Mouse (Mus musculus) lung, adult 2 months (tissue): ENCODE results near the gene Ptprk. TPM values are rescaled to one million over a fixed set of nuclear protein-coding genes. Genes with fewer than 3 reads are reported as not detected.

Experiments
- DNase-seq: peaks from one replicate; pipeline ENCODE4 v3.0.0; 2022
- H3K4me1 ChIP-seq: fragments of 200-500 bp; 2 replicates; pipeline ENCODE4 v1.6.1; 2011; ENCODE audit warnings: low read length; ENCODE audit not compliant: control insufficient read depth, insufficient read depth
- H3K4me3 ChIP-seq: fragments of 200-500 bp; replicated peaks from 2 replicates; pipeline ENCODE3; 2011; ENCODE audit warnings: low read depth, mild to moderate bottlenecking, control low read depth, low read length; ENCODE audit errors: extremely low read depth
- CTCF ChIP-seq: fragments of 200-500 bp; IDR thresholded peaks from 2 replicates; pipeline ENCODE4 v1.5.1; 2011; ENCODE audit warnings: mild to moderate bottlenecking, low read length, control low read depth; ENCODE audit not compliant: insufficient read depth
- POLR2A ChIP-seq: fragments of 200-500 bp; IDR thresholded peaks from 2 replicates; pipeline ENCODE4 v1.6.1; 2011; ENCODE audit warnings: low read depth, mild to moderate bottlenecking, control low read depth, low read length, borderline replicate concordance; ENCODE audit errors: extremely low read depth
- WGBS: fragments of 180-500 bp; shearing (Covaris S2); methylation state at CpG from one replicate; pipeline ENCODE4 v1.1.7; 2018; 5-methylcytosine and 5-hydroxymethylcytosine counted together
- polyA plus RNA-seq: library from polyadenylated mRNA; depleted of rRNA; stranded (reverse); fragments of >200 nt; gene quantifications from 2 replicates; pipeline ENCODE4 v1.2.3, GENCODE M21; 2012

Ptprk gene
- polyA plus RNA-seq, 1 experiment, result 42.4 TPM

- 65% methylated on average over 6 of the region's 6 CpGs for WGBS
- TF ChIP-seq POLR2A (no peak), CTCF (no peak)
- Histone ChIP-seq H3K4me3 (no peak overlapping the region), H3K4me1 (no peaks in the 10 kb centered on the region; the same call in 1 of the 2 replicates)
- DNase-seq, result no peak
Measured at GRCm38 (mm10) chr10:28215153-28215552, 140.5 kb downstream of the Ptprk start.

GRCm38 (mm10) chr10:28223602-28224001 lies 149.0 kb downstream of the Ptprk start:
- peaks cover 4% of the 10 kb centered on the region for H3K4me1 ChIP-seq
- no peak for DNase-seq
- 66% methylated on average over 6 of the region's 6 CpGs for whole genome bisulfite sequencing

GRCm38 (mm10) chr10:28224376-28224775 lies 149.8 kb downstream of the Ptprk start:
- 95% methylated on average over 1 of the region's 1 CpGs for WGBS
- Histone ChIP-seq H3K4me3 (no peak overlapping the region), H3K4me1 (peaks cover 4% of the 10 kb centered on the region)
- no peak for TF ChIP-seq CTCF
- no peak for TF ChIP-seq POLR2A
- DNase-seq, result no peak

More at GRCm38 (mm10) chr10:28223602-28224001, 149.0 kb downstream of the Ptprk start:
- TF ChIP-seq CTCF (no peak), POLR2A (no peak)
- H3K4me3 ChIP-seq, result no peak overlapping the region

- 23% methylated on average over 5 of the region's 5 CpGs for WGBS
- peaks cover 6% of the 10 kb centered on the region for H3K4me1 ChIP-seq
- no peak for DNase-seq
- no peak overlapping the region for H3K4me3 ChIP-seq
- TF ChIP-seq CTCF (no peak), POLR2A (no peak)
Measured at GRCm38 (mm10) chr10:28225536-28226075, 151.0 kb downstream of the Ptprk start.

GRCm38 (mm10) chr10:28227732-28228131 lies 153.1 kb downstream of the Ptprk start:
- Histone ChIP-seq H3K4me3 (no peak overlapping the region), H3K4me1 (peaks cover 6% of the 10 kb centered on the region)
- TF ChIP-seq CTCF (no peak), POLR2A (no peak)
- 64% methylated on average over 4 of the region's 4 CpGs for WGBS
- no peak for DNase-seq

DNA sequence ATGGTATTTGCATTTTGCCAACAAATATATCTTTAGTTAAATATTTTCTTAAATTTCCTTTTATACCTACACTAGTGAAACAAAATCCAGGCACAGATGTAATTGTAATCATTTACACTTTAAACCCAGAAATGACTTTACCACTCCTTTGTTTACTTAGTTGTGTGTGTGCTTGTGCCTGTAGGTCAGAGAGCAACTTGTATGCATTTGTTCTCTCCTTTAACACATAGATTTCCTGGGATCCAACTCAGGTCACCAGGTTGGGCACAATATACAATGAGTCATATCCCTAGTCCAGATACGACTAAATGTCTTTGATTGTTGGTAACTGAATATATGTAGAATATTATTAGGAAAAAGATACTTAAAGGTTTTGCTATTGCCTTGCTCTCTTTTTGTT lies 153.6 kb downstream of the Ptprk start:
- no peak for TF ChIP-seq CTCF
- TF ChIP-seq POLR2A, result no peak
- Histone ChIP-seq H3K4me3 (no peak overlapping the region), H3K4me1 (peaks cover 6% of the 10 kb centered on the region)
- WGBS, result 54% methylated on average over 1 of the region's 1 CpGs
- DNase-seq, result no peak

GRCm38 (mm10) chr10:28232273-28233167 lies 157.9 kb downstream of the Ptprk start:
- DNase-seq, result no peak
- H3K4me3 ChIP-seq, result no peak overlapping the region
- WGBS, result 77% methylated on average over 4 of the region's 4 CpGs
- H3K4me1 ChIP-seq, result peaks cover 2% of the 10 kb centered on the region
- TF ChIP-seq POLR2A, result no peak
- TF ChIP-seq CTCF, result no peak

- TF ChIP-seq POLR2A, result no peak
- TF ChIP-seq CTCF, result no peak
- 71% methylated on average over 4 of the region's 4 CpGs for WGBS
- H3K4me3 ChIP-seq, result no peak overlapping the region
- peaks cover 3% of the 10 kb centered on the region; the same call in 1 of the 2 replicates for H3K4me1 ChIP-seq
- no peak for DNase-seq
Measured at GRCm38 (mm10) chr10:28249047-28249446, 174.4 kb downstream of the Ptprk start.

DNA sequence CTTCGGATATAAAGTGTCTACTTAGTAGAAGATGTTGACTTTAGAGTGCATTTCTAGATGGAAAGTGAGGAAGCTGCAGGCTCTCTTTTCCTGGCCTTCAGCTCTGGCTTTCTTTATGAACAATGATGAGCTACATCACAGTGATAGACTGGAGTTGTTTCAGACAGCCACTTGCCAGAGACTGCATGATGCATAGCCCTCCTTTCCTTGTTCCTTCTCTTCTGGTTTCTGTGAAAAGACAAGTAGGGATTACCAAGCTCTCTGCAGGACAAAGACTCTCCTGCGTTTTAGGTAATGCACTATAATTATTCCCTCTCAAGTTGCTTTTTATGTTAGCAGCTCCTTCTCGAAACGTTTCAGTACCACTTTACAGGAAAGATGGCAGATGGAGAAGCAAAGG lies 176.8 kb downstream of the Ptprk start:
- no peak overlapping the region for H3K4me3 ChIP-seq
- TF ChIP-seq CTCF (no peak), POLR2A (no peak)
- WGBS, result 78% methylated on average over 4 of the region's 4 CpGs
- DNase-seq, result no peak
- peaks cover 3% of the 10 kb centered on the region; the same call in 1 of the 2 replicates for H3K4me1 ChIP-seq
